Mouse (Mus musculus) adrenal gland, postnatal 4 days (tissue): ENCODE data around the gene Oxtr. TPM values are rescaled to one million over a fixed set of nuclear protein-coding genes. Genes with fewer than 3 reads are reported as not detected.
A peak's percentile ranks its signal among the peaks of the same experiment; 100 is the strongest.

Experiments used
- DNase-seq, 2 experiments: peaks; one replicate each; pipeline ENCODE4 v3.0.0; 2021 to 2022; ENCODE audit warnings: low spot score in 2 of 2, mixed read lengths in 2 of 2
- long read RNA-seq, 2 experiments: library from polyadenylated mRNA; stranded (forward); transcript quantifications; one replicate each; pipeline ENCODE4 v2.0.0; 2021
- total RNA-seq, 2 experiments: library from RNA; stranded (reverse); gene quantifications; 2 replicates each; pipeline ENCODE4 v1.2.3; 2021

The Oxtr gene
- 10 to 100 TPM; 53.4 to 66.5 TPM for total RNA-seq
- long read RNA-seq, experiment 1, full-length matches to known transcripts = 9 of 24 reads
- long read RNA-seq, experiment 1, partial matches to known transcripts = 0 of 24 reads
- long read RNA-seq, experiment 1, other reads (novel, unspliced or antisense) = 15 of 24 reads
- long read RNA-seq, experiment 2, full-length matches to known transcripts = 15 of 61 reads
- long read RNA-seq, experiment 2, partial matches to known transcripts = 1 of 61 reads
- long read RNA-seq, experiment 2, other reads (novel, unspliced or antisense) = 45 of 61 reads

- no peak for DNase-seq
These were observed at the start of gene Oxtr for GRCm38 (mm10) chr6:112489910-112490559. Gene Oxtr (minus strand): TSS chr6:112489943.

- DNase-seq = no peak
These were observed 35.7 kb upstream of the Oxtr start for GRCm38 (mm10) chr6:112525434-112525833.

- DNase-seq = no peak
These were observed 34.7 kb upstream of the Oxtr start for GRCm38 (mm10) chr6:112524459-112524858.

GRCm38 (mm10) chr6:112517991-112518390 is 28.2 kb upstream of the Oxtr start:
- DNase-seq = no peak

GRCm38 (mm10) chr6:112517572-112517971 is 27.8 kb upstream of the Oxtr start:
- no peak for DNase-seq

- no peak for DNase-seq
These were observed 26.8 kb upstream of the Oxtr start for GRCm38 (mm10) chr6:112516496-112516895.

- no peak for DNase-seq
These were observed 24.8 kb upstream of the Oxtr start for GRCm38 (mm10) chr6:112514591-112514990.

- DNase-seq = no peak
These were observed 20.6 kb upstream of the Oxtr start for GRCm38 (mm10) chr6:112510346-112510745.

GRCm38 (mm10) chr6:112509590-112510131 is 19.9 kb upstream of the Oxtr start:
- DNase-seq = no peak

GRCm38 (mm10) chr6:112507617-112508016 is 17.9 kb upstream of the Oxtr start:
- DNase-seq = no peak

- no peak for DNase-seq
These were observed 11.4 kb upstream of the Oxtr start for GRCm38 (mm10) chr6:112501156-112501555.

GRCm38 (mm10) chr6:112499456-112499855 is 9.7 kb upstream of the Oxtr start:
- DNase-seq = no peak

GRCm38 (mm10) chr6:112498716-112499115 is 9.0 kb upstream of the Oxtr start:
- no peak for DNase-seq

- no peak for DNase-seq
These were observed 7.7 kb upstream of the Oxtr start for GRCm38 (mm10) chr6:112497456-112497855.

- no peak for DNase-seq
These were observed 6.7 kb upstream of the Oxtr start for GRCm38 (mm10) chr6:112496291-112497060.

- DNase-seq = no peak
These were observed 5.5 kb upstream of the Oxtr start for GRCm38 (mm10) chr6:112495219-112495618.

- DNase-seq = no peak
These were observed 4.9 kb upstream of the Oxtr start for GRCm38 (mm10) chr6:112494620-112495081.

GRCm38 (mm10) chr6:112493371-112493770 is 3.6 kb upstream of the Oxtr start:
- DNase-seq = no peak

GRCm38 (mm10) chr6:112492656-112493055 is 2.9 kb upstream of the Oxtr start:
- no peak for DNase-seq

- no peak for DNase-seq
These were observed 1.8 kb upstream of the Oxtr start for GRCm38 (mm10) chr6:112491521-112491920.

GRCm38 (mm10) chr6:112490625-112491242 is 991 bp upstream of the Oxtr start:
- peak; percentile 75 to 79 for DNase-seq
